Mouse (Mus musculus) monocyte, adult 59 days (primary cell): ENCODE results near the gene Btbd35f14. TPM values are rescaled to one million over a fixed set of nuclear protein-coding genes. Genes with fewer than 3 reads are reported as not detected.

ENCODE experiments used
- total RNA-seq, 2 experiments: library from RNA; stranded (reverse); gene quantifications; one replicate each; pipeline ENCODE4 v1.2.4; 2023

Btbd35f14 gene
- not detected for total RNA-seq

GRCm38 (mm10) chrX:33702249-33702648 is at the start of gene Btbd35f14:
Gene Btbd35f14 (minus strand): TSS chrX:33702349.

GRCm38 (mm10) chrX:33656872-33657271 is 45.3 kb downstream of the Btbd35f14 start, which contains the start of gene Btbd35f13:
Gene Btbd35f13 (plus strand): TSS chrX:33657172.

Other genes with a start within 250 kb of the Btbd35f14 start
- gene Btbd35f15, start 125.0 kb downstream of the Btbd35f14 start, total RNA-seq, result not detected
- not detected for gene Btbd35f13, start 45.2 kb downstream of the Btbd35f14 start, total RNA-seq